Mouse (Mus musculus) left cerebral cortex, postnatal 10 days (tissue): ENCODE results near the gene Ippk. TPM values are rescaled to one million over a fixed set of nuclear protein-coding genes. Genes with fewer than 3 reads are reported as not detected.
A peak's percentile ranks its signal among the peaks of the same experiment; 100 is the strongest.

Experiments
- DNase-seq, 2 experiments: peaks; one replicate each; pipeline ENCODE4 v3.0.0; 2021 to 2022; ENCODE audit warnings: low spot score in 2 of 2, mixed read lengths in 1 of 2; ENCODE audit errors: extremely low spot score in 1 of 2
- intact Hi-C: fragments of 180-260 bp; cut with DNase I; formaldehyde crosslinking; loops from one replicate; pipeline ENCODE4 v1.15.1; 2025
- total RNA-seq, 2 experiments: library from RNA; stranded (reverse); gene quantifications; 2 replicates each; pipeline ENCODE4 v1.2.3; 2021

Gene Ippk
- total RNA-seq, 2 experiments from 2014 or later = 12.7 to 13.8 TPM

- intact Hi-C loops = loop anchor here (5.0 kb wide), 1 partner anchor 80 kb away; the partner anchor contains the start of gene Bicd2
- no peak for DNase-seq
Observed at GRCm38 (mm10) chr13:49421959-49422358, 910 bp downstream of the Ippk start.

DNA sequence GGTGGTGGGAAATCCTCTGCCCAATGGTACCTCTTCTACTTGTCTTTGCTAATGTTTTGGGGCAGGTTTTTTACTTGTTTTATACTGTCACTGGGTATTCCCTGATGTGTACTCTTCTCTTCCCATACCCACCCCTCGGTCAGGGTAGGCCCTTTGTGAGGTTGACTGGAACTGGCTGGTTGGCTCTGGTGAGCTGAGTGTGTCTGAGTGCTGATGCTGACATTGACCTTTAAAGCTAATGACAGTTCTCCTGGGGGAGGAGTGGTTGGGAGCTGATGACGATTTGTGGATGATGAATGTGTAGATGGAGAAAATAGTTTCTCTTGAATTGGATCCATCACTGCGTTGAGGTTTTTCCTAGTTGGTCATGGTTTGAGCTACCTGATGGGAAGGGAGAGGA, 5.7 kb downstream of the Ippk start:
- intact Hi-C loops = no loop called here
- DNase-seq = no peak

GRCm38 (mm10) chr13:49428042-49428675, 7.1 kb downstream of the Ippk start:
- intact Hi-C loops = no loop called here
- no peak for DNase-seq

- intact Hi-C loops = no loop called here
- DNase-seq = no peak
Observed at GRCm38 (mm10) chr13:49430529-49430928, 9.5 kb downstream of the Ippk start.

- intact Hi-C loops = no loop called here
Observed at GRCm38 (mm10) chr13:49433268-49434029, 12.4 kb downstream of the Ippk start.

DNA sequence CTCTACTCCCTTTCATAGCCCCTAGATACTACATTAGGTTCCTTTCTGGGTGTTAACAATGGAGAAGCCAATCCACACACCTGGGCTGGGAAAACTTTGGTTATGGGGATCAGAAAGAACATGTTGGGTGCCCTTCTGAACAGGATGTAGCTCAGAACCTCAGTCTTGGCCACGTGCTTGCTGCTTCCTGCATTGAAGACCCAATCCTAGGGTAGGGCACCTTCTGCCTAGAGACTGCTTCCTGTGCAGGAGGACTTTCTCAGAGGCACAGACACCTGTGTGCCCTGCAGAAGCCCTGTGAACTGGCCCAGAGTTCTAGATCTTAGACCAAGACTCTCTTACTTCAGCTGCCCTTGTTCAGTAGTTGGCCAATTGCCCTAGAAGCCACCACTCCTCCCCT, 14.7 kb downstream of the Ippk start:
- intact Hi-C loops = no loop called here

More at GRCm38 (mm10) chr13:49433268-49434029, 12.4 kb downstream of the Ippk start:
- no peak for DNase-seq

DNA sequence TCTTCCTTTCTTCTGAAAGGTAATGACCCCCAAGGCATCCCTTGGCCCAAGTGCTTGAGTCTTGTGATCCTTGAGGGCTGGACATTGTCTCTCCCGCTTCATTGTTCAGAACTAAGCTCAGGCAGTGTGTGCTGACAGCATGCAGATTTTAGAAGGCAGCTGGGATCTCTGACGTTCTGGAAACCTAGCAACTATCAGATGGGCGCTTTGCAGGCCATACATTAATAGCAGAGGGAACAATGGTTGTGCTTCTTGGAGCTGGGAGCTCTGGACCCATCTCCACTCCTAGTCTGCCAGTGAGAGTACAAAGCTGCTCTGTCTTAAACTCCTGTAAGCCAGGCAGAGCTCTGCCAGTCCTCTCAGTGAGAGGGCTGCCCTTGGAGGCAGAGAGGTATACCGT, 15.1 kb downstream of the Ippk start:
- no peak for DNase-seq
- intact Hi-C loops = no loop called here

More for the DNA sequence above, 14.7 kb downstream of the Ippk start:
- DNase-seq = no peak

DNA sequence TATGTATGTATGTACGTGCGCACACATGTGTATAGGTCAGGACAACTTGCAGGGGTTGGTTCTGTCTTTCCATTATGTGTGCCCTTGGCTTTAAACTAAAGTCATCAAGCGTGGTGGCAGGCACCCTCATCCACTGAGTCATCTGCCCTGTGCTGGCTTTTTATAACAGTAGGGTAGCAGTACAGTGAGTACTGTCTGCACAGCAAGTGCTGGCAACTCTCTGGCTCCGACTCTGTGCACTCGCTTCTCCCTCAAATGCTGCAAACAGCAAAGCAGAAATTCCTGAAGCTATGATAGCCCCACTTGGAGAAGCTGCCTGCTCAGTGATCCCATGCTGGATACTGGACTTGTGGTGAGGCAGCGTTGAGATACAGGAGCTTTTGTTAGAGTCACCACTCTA, 23.4 kb downstream of the Ippk start:
- intact Hi-C loops = no loop called here
- no peak for DNase-seq

GRCm38 (mm10) chr13:49449318-49449749, 28.3 kb downstream of the Ippk start:
- DNase-seq = peak; percentile 61 to 87

DNA sequence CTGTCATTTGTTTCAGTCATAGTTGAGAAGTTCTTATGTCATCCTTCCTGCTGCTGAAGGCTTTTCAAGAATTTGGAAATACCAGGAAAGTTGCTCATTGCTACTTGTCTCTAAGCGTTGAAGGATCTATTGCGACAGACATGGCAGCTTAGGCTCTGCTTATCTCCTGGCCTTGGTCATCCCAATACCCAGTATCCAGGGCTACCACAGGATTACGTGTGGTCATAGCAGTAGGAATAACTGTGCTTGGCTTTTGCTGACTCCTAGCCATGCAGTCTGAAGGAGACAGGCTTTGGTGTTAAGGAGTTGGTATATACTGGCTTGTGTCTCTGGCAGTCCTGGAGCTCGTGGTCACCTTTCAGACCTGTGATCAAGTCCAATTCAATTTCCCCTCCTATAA, 39.2 kb downstream of the Ippk start:
- no peak for DNase-seq
- intact Hi-C loops = no loop called here

More at GRCm38 (mm10) chr13:49449318-49449749, 28.3 kb downstream of the Ippk start:
- intact Hi-C loops = loop anchor here (1.0 kb wide), 1 partner anchor 196 kb away; no protein-coding TSS in a partner anchor

- no peak for DNase-seq
Observed at GRCm38 (mm10) chr13:49460692-49461414, 39.8 kb downstream of the Ippk start.

DNA sequence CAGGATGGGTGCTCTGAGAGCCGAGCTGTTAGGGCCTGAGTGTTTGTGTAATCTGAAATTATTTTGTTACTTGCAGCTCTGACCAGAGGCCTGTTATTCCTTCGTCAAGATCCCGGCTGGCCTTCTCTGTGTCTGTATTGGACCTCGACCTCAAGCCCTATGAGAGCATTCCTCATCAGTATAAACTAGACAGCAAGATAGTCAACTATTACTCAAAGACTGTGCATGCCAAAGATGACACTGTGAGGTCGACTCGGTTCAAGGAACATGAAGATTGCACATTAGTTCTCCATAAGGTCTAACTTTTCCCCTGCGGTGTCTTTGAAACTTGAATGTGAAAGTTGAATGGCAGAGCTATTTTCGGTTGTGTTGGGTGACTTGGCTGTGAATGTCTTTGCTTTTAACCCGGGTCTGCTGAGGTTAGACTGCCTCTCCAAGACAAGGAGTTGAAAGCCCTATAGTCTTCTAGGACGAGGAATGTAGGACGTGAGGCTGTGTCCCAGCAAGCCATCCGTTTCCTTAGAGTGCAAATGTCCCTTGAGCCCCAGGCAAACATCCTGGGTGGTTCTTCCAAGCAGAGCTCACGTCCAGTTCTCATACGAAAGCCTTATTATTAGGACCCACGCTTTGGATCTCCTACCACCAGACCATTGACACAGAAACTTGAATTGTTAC, 40.5 kb downstream of the Ippk start:
- intact Hi-C loops = no loop called here
- DNase-seq = no peak

More at GRCm38 (mm10) chr13:49460692-49461414, 39.8 kb downstream of the Ippk start:
- intact Hi-C loops = no loop called here

DNA sequence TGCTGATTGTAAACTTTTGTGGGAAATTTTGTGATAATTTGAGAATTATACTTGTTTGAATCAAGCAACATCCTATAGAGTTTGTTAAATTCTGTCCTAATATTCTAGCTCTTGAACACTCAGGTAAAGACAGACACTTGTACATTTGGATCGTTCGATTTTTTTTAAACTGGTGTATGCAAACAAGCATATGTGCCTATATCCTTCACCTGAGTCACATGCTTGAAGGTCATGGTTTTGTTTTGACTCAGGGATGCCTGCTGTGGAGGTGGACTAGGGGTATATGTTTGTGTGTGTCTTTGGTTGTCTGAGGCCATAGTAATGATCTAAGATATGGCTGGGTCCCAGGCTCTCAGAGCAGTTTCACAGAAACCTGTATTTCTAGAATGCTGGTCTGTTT, 41.9 kb downstream of the Ippk start:
- no peak for DNase-seq
- intact Hi-C loops = no loop called here

- intact Hi-C loops = no loop called here
- no peak for DNase-seq
Observed at GRCm38 (mm10) chr13:49465875-49466274, 44.8 kb downstream of the Ippk start.

- intact Hi-C loops = no loop called here
- peak in 1 of 2 experiments; percentile 62 for DNase-seq
Observed at GRCm38 (mm10) chr13:49466393-49467075, 45.5 kb downstream of the Ippk start.

GRCm38 (mm10) chr13:49467585-49467984, 46.5 kb downstream of the Ippk start:
- intact Hi-C loops = no loop called here
- no peak for DNase-seq

DNA sequence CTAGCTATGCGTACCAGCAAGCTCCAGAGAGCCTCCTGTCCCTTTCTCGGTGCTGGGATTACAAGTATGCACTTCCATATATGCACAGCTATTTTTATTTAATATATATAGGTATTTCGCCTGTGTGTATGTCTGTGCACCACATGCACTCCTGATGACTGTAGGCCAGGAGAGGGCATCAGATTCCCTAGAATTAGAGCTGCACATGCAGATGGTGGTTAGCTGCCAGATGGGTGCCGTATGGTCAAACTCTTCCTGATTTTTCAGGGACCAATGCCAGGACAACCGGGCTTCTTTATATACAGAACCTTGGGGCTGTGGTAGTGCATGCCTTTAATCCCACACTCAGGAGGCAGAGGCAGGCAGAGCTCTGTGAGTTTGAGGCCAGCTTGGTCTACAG, 48.0 kb downstream of the Ippk start:
- intact Hi-C loops = no loop called here
- no peak for DNase-seq

GRCm38 (mm10) chr13:49470319-49470718, 49.3 kb downstream of the Ippk start:
- intact Hi-C loops = no loop called here
- DNase-seq = no peak
